Mouse (Mus musculus) right cerebral cortex, postnatal 10 days (tissue): ENCODE results near the gene Aars2.

Source experiments
- DNase-seq, 2 experiments: peaks; one replicate each; pipeline ENCODE4 v3.0.0; 2021; ENCODE audit warnings: low spot score in 2 of 2

The Aars2 gene

GRCm38 (mm10) chr17:45542705-45543104, 36.1 kb downstream of the Aars2 start:
- DNase-seq = no peak

GRCm38 (mm10) chr17:45543115-45543514, 36.5 kb downstream of the Aars2 start:
- DNase-seq = no peak

- peak in 1 of 2 experiments; percentile 61 for DNase-seq
Measured at GRCm38 (mm10) chr17:45544001-45544872, 37.6 kb downstream of the Aars2 start.

- DNase-seq = peak in 1 of 2 experiments; percentile 41
Measured at GRCm38 (mm10) chr17:45544873-45545277, 38.2 kb downstream of the Aars2 start.

- DNase-seq = peak in 1 of 2 experiments; percentile 49
Measured at GRCm38 (mm10) chr17:45545278-45545961, 38.8 kb downstream of the Aars2 start.

GRCm38 (mm10) chr17:45546941-45547340, 40.3 kb downstream of the Aars2 start:
- no peak for DNase-seq

- no peak for DNase-seq
Measured at GRCm38 (mm10) chr17:45547461-45548190, 41.0 kb downstream of the Aars2 start.

- DNase-seq = peak; percentile 84 to 85
Measured at GRCm38 (mm10) chr17:45548541-45549512, 42.2 kb downstream of the Aars2 start.

GRCm38 (mm10) chr17:45549617-45550181, 43.1 kb downstream of the Aars2 start, which contains the start of gene Tmem151b:
Gene Tmem151b (minus strand): TSS chr17:45549677.
- peak; percentile 80 to 85 for DNase-seq

GRCm38 (mm10) chr17:45550253-45550652, 43.6 kb downstream of the Aars2 start:
- DNase-seq = peak in 1 of 2 experiments; percentile 52

GRCm38 (mm10) chr17:45551249-45551796, 44.7 kb downstream of the Aars2 start:
- no peak for DNase-seq

GRCm38 (mm10) chr17:45551816-45552451, 45.3 kb downstream of the Aars2 start:
- peak; percentile 85 to 86 for DNase-seq

- DNase-seq = no peak
Measured at GRCm38 (mm10) chr17:45553065-45553464, 46.4 kb downstream of the Aars2 start.

GRCm38 (mm10) chr17:45554420-45554819, 47.8 kb downstream of the Aars2 start:
- no peak for DNase-seq

- DNase-seq = peak; percentile 93
Measured at GRCm38 (mm10) chr17:45555452-45556106, 48.9 kb downstream of the Aars2 start, which contains the start of gene Nfkbie. Gene Nfkbie (plus strand): TSS chr17:45555703.

- no peak for DNase-seq
Measured at GRCm38 (mm10) chr17:45556107-45556489, 49.5 kb downstream of the Aars2 start.

GRCm38 (mm10) chr17:45556514-45557245, 50.0 kb downstream of the Aars2 start:
- DNase-seq = no peak

GRCm38 (mm10) chr17:45557246-45557824, 50.7 kb downstream of the Aars2 start:
- DNase-seq = no peak
